Mouse (Mus musculus) gonadal fat pad, adult 2 months (tissue): Measurements from ENCODE around the gene Jag2. TPM values are rescaled to one million over a fixed set of nuclear protein-coding genes. Genes with fewer than 3 reads are reported as not detected.

ENCODE experiments used
- DNase-seq: peaks from one replicate; pipeline ENCODE4 v3.0.0-alpha.2; 2012; ENCODE audit warnings: low read depth
- polyA plus RNA-seq: library from polyadenylated mRNA; depleted of rRNA; stranded (reverse); fragments of >200 nt; gene quantifications from 2 replicates; pipeline ENCODE4 v1.2.3, GENCODE M21; 2012; rRNA removed

The Jag2 gene
- polyA plus RNA-seq, 1 experiment = 46.9 TPM

DNA sequence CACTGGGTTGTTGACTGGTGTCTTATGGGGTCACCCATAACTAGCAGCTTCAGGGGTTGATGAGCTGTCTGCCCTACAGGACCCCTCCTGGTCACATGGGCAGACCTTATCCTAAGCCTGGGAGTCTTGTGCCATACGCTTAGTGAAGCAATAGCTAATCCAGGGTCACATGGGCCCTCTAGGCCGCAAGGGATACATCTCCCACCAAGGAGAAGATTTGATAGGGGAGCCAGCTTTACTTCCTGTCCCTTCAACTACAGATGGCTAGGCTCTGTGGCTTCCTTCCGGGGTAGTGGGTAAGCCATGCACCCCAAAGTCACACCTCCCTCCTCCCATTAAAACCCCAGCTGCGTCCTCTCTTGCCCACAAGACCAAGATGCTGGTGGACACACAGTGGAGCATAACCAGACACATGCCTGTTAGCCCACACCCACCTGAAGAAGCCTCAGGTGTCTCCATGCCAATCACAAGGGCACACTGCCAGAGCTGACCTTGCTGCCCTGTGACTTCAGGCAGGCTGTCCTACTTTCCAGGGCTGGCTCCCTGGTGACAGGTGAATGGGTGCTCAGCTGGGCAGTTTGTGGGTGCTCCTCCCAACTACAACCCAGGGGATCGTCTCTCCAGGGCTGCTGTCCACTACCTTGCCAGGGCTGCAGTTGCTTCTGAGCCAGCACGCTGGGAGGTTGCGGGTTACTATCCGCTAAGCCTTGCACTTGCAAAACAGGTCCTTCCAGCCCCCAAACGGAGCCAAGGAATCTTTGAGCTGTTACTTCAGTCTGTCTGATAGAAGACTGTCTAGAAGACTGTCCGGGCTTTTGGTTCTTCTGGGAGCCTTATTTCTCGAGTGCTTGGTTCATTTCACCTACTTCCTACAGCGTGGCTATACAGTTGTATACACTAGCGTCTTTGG lies 61.1 kb downstream of the Jag2 start, which contains the start of gene Gpr132:
Gene Gpr132 (minus strand): TSS at position 51 of the 910 bp plus-strand sequence.
- DNase-seq = peak; percentile 83

DNA sequence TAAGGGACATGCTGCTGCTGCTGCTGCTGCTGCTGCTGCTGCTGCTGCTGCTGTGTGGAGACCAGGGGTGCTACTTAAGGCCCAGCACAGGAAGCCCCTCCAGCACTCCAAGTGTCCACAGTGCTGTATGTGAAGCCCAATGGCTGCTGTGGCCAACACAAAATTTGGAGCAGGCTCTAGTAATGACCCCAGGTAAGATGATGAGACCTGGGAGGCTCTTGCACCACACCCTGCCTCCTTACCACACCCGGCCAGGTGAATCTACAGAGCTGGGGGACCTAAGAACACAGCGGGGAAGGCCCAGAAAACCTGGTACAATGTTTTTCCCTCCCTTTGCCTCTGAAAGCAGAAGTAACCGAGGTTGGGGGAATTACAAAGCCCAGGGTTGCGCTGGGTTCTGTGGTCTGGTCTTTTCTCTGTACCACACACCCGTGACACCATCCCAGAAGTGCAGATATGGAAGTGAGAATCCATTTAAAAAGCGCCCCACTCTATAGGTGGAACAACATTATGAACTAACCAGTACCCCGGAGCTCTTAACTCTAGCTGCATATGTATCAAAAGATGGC lies 62.4 kb downstream of the Jag2 start:
- no peak for DNase-seq

DNA sequence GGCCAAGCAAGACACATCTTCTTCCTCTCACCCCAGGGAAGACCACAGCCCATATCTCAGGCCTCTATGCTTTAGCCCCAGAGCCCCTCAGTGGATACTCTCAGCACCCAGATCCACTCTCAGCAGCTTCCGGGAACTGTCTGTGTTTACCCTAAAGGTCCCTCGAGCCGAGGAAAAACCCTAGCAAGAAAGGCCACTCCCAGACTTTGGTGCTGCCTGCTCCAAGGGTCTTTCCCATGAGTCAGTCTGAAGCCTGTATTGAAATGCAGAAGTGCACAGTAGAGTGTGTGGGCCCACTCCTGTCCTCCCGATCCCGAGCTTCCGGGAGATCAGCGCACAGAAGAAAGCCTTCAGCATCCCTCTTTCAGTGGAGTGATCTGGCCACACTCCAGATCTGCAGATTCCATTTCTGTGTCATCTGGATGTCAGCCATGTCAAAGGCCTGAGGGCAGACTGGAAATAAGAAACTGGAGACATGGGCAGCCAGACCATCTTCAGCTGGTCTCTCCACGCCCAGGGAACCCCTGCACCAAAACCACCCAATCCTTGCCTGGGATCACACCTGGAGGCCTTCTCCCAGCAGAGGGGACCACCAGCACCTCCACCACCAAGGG lies 63.0 kb downstream of the Jag2 start:
- DNase-seq = no peak

DNA sequence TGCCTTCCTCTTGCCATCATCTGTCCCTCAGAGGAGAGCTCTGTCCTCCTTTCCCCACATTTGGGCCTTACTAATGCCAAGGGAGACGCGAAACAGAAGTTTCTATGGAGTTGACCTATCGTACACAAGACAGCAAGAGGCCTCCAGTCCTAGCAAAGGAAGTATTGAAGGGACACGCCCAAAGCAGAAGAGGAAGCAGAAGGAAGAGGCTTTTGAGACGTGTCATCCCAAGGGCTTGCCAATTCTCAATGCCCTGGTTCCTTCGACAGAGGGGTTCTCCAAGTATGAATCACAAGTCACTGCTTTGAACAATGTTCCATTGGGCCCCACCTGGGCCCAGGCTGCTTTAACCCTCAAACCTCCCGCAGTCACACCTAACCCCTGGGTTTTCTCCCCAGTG lies 64.8 kb downstream of the Jag2 start:
- no peak for DNase-seq

DNA sequence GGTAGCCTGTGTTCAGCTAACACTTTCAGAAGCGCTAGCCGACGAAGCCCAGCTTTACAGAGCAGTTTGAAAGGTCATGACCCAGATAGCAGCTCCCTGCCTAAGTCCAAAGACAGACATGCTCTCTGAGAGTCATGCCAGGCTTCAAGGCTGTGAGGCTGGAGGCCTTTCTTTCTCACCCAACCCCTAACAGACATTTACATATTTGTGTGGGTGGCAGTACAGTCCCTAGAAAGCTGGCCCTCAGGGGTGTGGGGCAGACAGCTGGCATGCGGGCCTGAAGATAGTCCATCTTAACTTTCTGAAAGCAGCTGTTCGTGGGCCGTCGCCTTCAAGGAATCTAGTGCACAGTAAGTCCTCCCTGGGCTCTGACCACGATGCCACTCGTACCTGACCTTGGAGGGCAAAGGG lies 67.7 kb downstream of the Jag2 start:
- DNase-seq = no peak

DNA sequence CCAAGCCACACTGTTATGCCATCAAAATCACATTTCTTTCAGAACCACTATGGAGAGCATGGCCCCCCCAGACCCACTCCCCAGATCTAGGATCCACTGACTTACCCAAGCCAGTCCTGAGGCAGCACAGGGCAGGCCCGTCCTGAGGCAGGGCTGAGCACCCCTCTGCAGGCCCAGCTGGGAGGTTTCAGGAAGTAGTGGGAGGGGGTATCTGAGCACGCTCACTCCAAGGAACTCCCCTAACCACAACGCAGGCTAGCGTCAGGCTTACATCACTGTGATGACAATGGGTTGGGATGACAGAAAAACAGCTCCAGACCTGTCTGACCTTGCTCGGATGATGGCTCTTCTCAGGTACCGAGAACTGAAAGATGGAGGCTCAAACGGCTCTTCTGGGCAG lies 68.8 kb downstream of the Jag2 start:
- DNase-seq = no peak

DNA sequence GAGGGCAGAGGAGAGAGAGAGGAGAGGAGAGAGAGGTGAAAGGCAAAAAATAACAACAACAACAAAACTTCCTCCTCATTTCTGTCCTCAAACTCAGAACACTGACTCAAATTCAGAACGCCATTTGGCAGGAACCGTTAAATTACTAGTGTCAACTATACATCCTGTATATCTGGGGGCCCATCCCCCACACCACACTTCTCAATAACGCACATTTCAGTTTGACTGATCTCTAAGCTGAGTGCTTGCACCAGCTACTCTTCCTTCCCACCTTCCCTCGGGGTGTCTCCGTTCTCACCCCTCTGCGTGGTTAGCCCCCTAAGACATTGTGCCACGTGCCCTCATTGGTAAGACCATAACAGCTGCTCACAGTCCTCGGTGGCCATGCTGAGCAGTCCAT lies 69.6 kb downstream of the Jag2 start:
- DNase-seq = no peak

DNA sequence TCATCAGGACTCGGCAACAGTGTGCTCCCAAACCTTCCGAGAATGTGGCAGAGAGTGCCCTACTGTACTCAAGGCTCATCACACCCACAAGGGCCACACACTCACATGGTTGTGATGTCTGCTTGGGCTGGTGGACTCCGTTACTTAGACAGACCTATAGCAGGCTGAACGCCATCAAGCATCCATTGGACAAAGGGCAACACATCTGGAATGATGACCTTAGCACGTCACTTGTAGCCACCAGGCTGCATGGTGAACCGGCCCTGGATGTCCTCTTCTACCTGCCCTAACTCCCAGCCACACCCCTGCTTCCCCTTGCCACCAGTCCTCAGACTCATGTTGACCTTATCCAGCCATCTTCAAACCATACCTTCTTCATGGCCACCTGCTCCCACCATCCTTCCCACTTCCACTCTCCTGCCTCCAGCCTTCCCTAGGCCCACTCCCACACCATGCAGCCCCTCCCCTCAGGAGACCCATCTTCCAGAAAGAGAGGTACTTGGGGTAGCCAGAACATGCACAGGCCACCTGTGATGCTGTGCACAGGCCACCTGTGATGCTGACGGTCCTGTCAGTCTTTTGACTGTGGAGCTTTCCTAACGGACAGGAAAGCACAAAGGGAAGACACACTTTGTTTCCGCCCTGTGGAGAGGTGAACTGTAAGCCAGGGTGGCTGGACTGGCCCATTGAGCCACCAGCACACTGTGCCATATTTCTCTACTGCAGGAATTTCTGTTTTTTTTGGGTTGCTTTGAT lies 70.8 kb downstream of the Jag2 start:
- no peak for DNase-seq

Other genes with a start within 250 kb of the Jag2 start
- gene Cep170b, start 209.3 kb downstream of the Jag2 start, polyA plus RNA-seq = 35.5 and 53.5 TPM in 2 replicates
- gene Pld4, start 169.1 kb downstream of the Jag2 start, polyA plus RNA-seq = 53.6 and 55.4 TPM in 2 replicates
- 4.7 and 5.2 TPM in 2 replicates for gene Ahnak2, start 127.1 kb downstream of the Jag2 start, polyA plus RNA-seq
- gene Clba1, start 120.8 kb downstream of the Jag2 start, polyA plus RNA-seq = 8.3 and 9.7 TPM in 2 replicates
- 16.2 and 17.9 TPM in 2 replicates for gene Cdca4, start 100.4 kb downstream of the Jag2 start, polyA plus RNA-seq
- 2.6 and 3.7 TPM in 2 replicates for gene Gpr132, start 61.5 kb downstream of the Jag2 start, polyA plus RNA-seq
- 47.3 and 51.0 TPM in 2 replicates for gene Nudt14, start 12.3 kb upstream of the Jag2 start, polyA plus RNA-seq
- gene Btbd6, start 46.7 kb upstream of the Jag2 start, polyA plus RNA-seq = 25.7 and 41.8 TPM in 2 replicates
- 66.2 and 80.9 TPM in 2 replicates for gene Brf1, start 70.9 kb upstream of the Jag2 start, polyA plus RNA-seq
- gene Pacs2, start 84.7 kb upstream of the Jag2 start, polyA plus RNA-seq = 39.0 and 39.1 TPM in 2 replicates
- 1.1 and 2.4 TPM in 2 replicates for gene Tex22, start 144.7 kb upstream of the Jag2 start, polyA plus RNA-seq
- 52.1 and 58.6 TPM in 2 replicates for gene Mta1, start 168.5 kb upstream of the Jag2 start, polyA plus RNA-seq
- 250 and 281 TPM in 2 replicates for gene Crip2, start 210.5 kb upstream of the Jag2 start, polyA plus RNA-seq
- gene Crip1, start 216.5 kb upstream of the Jag2 start, polyA plus RNA-seq = 9,197 and 10,915 TPM in 2 replicates
- 4.5 and 4.6 TPM in 2 replicates for gene Tedc1, start 226.6 kb upstream of the Jag2 start, polyA plus RNA-seq